Mouse (Mus musculus): ENCODE measurements around the gene Islr2. TPM values are rescaled to one million over a fixed set of nuclear protein-coding genes. Genes with fewer than 3 reads are reported as not detected.
"Not testable (repeated sequence)": the region's sequence is repeated elsewhere in the genome, so short reads cannot be mapped to it uniquely, and the experiment has no call there.

Gene Islr2
- 0.07 TPM for polyA plus RNA-seq (2012; fragmentation: generic; extraction: Trizol)
- long read RNA-seq, experiment 1: 0 reads
- long read RNA-seq, experiment 2: 0 reads

GRCm38 (mm10) chr9:58203516-58204447 lies at the start of gene Islr2, which contains the start of gene Islr:
Gene Islr2, minus strand, starts transcription at chr9:58204319.
Gene Islr, minus strand, starts transcription at chr9:58204306.
- Histone ChIP-seq H3K27me3 (ENCODE audit: control insufficient read depth, insufficient read depth, insufficient read length) (peaks cover 12% of the 10 kb centered on the region), H3ac (ENCODE audit: control insufficient read depth, insufficient read length, low read depth) (no peak within 1 kb of the TSS), H3K4me3 (ENCODE audit: insufficient read depth, poor library complexity, severe bottlenecking) (no peak within 1 kb of the TSS), H3K79me3 (ENCODE audit: low read depth) (no peaks in the 10 kb centered on the region), H3K79me2 (ENCODE audit: control insufficient read depth, insufficient read depth) (no peaks in the 10 kb centered on the region), H3K36me3 (ENCODE audit: control insufficient read depth, insufficient read depth) (no peaks in the 10 kb centered on the region)
- TF ChIP-seq CTCF (IDR thresholded peaks at IDR 0.05; ENCODE audit: control insufficient read depth, insufficient read depth, insufficient read length): peak; percentile 5
- no peak for TF ChIP-seq MYOG (IDR thresholded peaks at IDR 0.05; ENCODE audit: control insufficient read depth, extremely low read depth, insufficient read length)

- Histone ChIP-seq H3ac (ENCODE audit: control insufficient read depth, insufficient read length, low read depth) (peak overlapping the region; percentile 62), H3K4me3 (ENCODE audit: insufficient read depth, poor library complexity, severe bottlenecking) (peak overlapping the region; percentile 41)
- H3K79me2 ChIP-seq (ENCODE audit: control insufficient read depth, insufficient read depth); H3K27me3 ChIP-seq (ENCODE audit: control insufficient read depth, insufficient read depth, insufficient read length); H3K36me3 ChIP-seq (ENCODE audit: control insufficient read depth, insufficient read depth); H3K79me3 ChIP-seq (ENCODE audit: low read depth): not testable (repeated sequence)
Measured at GRCm38 (mm10) chr9:58253805-58254122, 49.6 kb upstream of the Islr2 start.

GRCm38 (mm10) chr9:58253033-58253804 lies 49.1 kb upstream of the Islr2 start, which contains the start of gene Stoml1:
Gene Stoml1, plus strand, starts transcription at chr9:58253164.
- no peaks in the 10 kb centered on the region for H3K36me3 ChIP-seq (ENCODE audit: control insufficient read depth, insufficient read depth)
- H3K79me3 ChIP-seq (ENCODE audit: low read depth): peaks cover 11% of the 10 kb centered on the region
- peak within 1 kb of the TSS; percentile 41 for H3K4me3 ChIP-seq (ENCODE audit: insufficient read depth, poor library complexity, severe bottlenecking)
- H3K27me3 ChIP-seq (ENCODE audit: control insufficient read depth, insufficient read depth, insufficient read length): no peaks in the 10 kb centered on the region
- H3K79me2 ChIP-seq (ENCODE audit: control insufficient read depth, insufficient read depth): peaks cover 14% of the 10 kb centered on the region
- TF ChIP-seq FOSL1 (IDR thresholded peaks at IDR 0.05; ENCODE audit: insufficient read depth, low read length, poor library complexity, severe bottlenecking): no peak
- no peak for TF ChIP-seq USF1 (IDR thresholded peaks at IDR 0.05; ENCODE audit: low read depth)
- no peak for TF ChIP-seq MYOG (IDR thresholded peaks at IDR 0.05; ENCODE audit: control insufficient read depth, extremely low read depth, insufficient read length)
- no peak for TF ChIP-seq CEBPB (IDR thresholded peaks at IDR 0.05; ENCODE audit: low read depth)
- TF ChIP-seq CTCF (IDR thresholded peaks at IDR 0.05; ENCODE audit: control insufficient read depth, insufficient read depth, insufficient read length): peak; percentile 96
- no peak for TF ChIP-seq MYOD1 (IDR thresholded peaks at IDR 0.05; ENCODE audit: control insufficient read depth, insufficient read length, low read depth)
- TF ChIP-seq MAX (IDR thresholded peaks at IDR 0.05): peak; percentile 43
- peak within 1 kb of the TSS; percentile 62 for H3ac ChIP-seq (ENCODE audit: control insufficient read depth, insufficient read length, low read depth)

GRCm38 (mm10) chr9:58250730-58251129 lies 46.6 kb upstream of the Islr2 start:
- peaks cover 39% of the 10 kb centered on the region for H3K79me2 ChIP-seq (ENCODE audit: control insufficient read depth, insufficient read depth)
- H3K79me3 ChIP-seq (ENCODE audit: low read depth): peaks cover 24% of the 10 kb centered on the region
- not testable (repeated sequence) for H3K4me3 ChIP-seq (ENCODE audit: insufficient read depth, poor library complexity, severe bottlenecking); H3K27me3 ChIP-seq (ENCODE audit: control insufficient read depth, insufficient read depth, insufficient read length); H3ac ChIP-seq (ENCODE audit: control insufficient read depth, insufficient read length, low read depth)
- H3K36me3 ChIP-seq (ENCODE audit: control insufficient read depth, insufficient read depth): peaks cover 12% of the 10 kb centered on the region

GRCm38 (mm10) chr9:58250322-58250721 lies 46.2 kb upstream of the Islr2 start:
- Histone ChIP-seq H3K27me3 (ENCODE audit: control insufficient read depth, insufficient read depth, insufficient read length) (no peaks in the 10 kb centered on the region), H3K36me3 (ENCODE audit: control insufficient read depth, insufficient read depth) (peaks cover 15% of the 10 kb centered on the region), H3K79me3 (ENCODE audit: low read depth) (peaks cover 26% of the 10 kb centered on the region), H3K4me3 (ENCODE audit: insufficient read depth, poor library complexity, severe bottlenecking) (no peak overlapping the region), H3ac (ENCODE audit: control insufficient read depth, insufficient read length, low read depth) (no peak overlapping the region), H3K79me2 (ENCODE audit: control insufficient read depth, insufficient read depth) (peaks cover 43% of the 10 kb centered on the region)
- TF ChIP-seq MYOG (IDR thresholded peaks at IDR 0.05; ENCODE audit: control insufficient read depth, extremely low read depth, insufficient read length) (no peak), USF1 (IDR thresholded peaks at IDR 0.05; ENCODE audit: low read depth) (no peak), CEBPB (IDR thresholded peaks at IDR 0.05; ENCODE audit: low read depth) (no peak), CTCF (IDR thresholded peaks at IDR 0.05; ENCODE audit: control insufficient read depth, insufficient read depth, insufficient read length) (no peak), MAX (IDR thresholded peaks at IDR 0.05) (no peak), FOSL1 (IDR thresholded peaks at IDR 0.05; ENCODE audit: insufficient read depth, low read length, poor library complexity, severe bottlenecking) (no peak), MYOD1 (IDR thresholded peaks at IDR 0.05; ENCODE audit: control insufficient read depth, insufficient read length, low read depth) (no peak)

- peaks cover 33% of the 10 kb centered on the region for H3K79me3 ChIP-seq (ENCODE audit: low read depth)
- peaks cover 17% of the 10 kb centered on the region for H3K36me3 ChIP-seq (ENCODE audit: control insufficient read depth, insufficient read depth)
- H3K79me2 ChIP-seq (ENCODE audit: control insufficient read depth, insufficient read depth): peaks cover 49% of the 10 kb centered on the region
- no peaks in the 10 kb centered on the region for H3K27me3 ChIP-seq (ENCODE audit: control insufficient read depth, insufficient read depth, insufficient read length)
- peak within 1 kb of the TSS; percentile 47 for H3K4me3 ChIP-seq (ENCODE audit: insufficient read depth, poor library complexity, severe bottlenecking)
- TF ChIP-seq CEBPB (IDR thresholded peaks at IDR 0.05; ENCODE audit: low read depth) (no peak), USF1 (IDR thresholded peaks at IDR 0.05; ENCODE audit: low read depth) (no peak), FOSL1 (IDR thresholded peaks at IDR 0.05; ENCODE audit: insufficient read depth, low read length, poor library complexity, severe bottlenecking) (no peak), MYOD1 (IDR thresholded peaks at IDR 0.05; ENCODE audit: control insufficient read depth, insufficient read length, low read depth) (no peak), MAX (IDR thresholded peaks at IDR 0.05) (no peak), CTCF (IDR thresholded peaks at IDR 0.05; ENCODE audit: control insufficient read depth, insufficient read depth, insufficient read length) (no peak), MYOG (IDR thresholded peaks at IDR 0.05; ENCODE audit: control insufficient read depth, extremely low read depth, insufficient read length) (no peak)
- peak within 1 kb of the TSS; percentile 70 for H3ac ChIP-seq (ENCODE audit: control insufficient read depth, insufficient read length, low read depth)
Measured at GRCm38 (mm10) chr9:58249592-58250192, 45.6 kb upstream of the Islr2 start, which contains the start of gene Pml. Gene Pml, minus strand, starts transcription at chr9:58249786.

All from C2C12 (cell line).